Mouse (Mus musculus) adrenal gland, postnatal 36 days (tissue): ENCODE measurements around the gene Abhd4. TPM values are rescaled to one million over a fixed set of nuclear protein-coding genes. Genes with fewer than 3 reads are reported as not detected.
"Not testable (repeated sequence)": the region's sequence is repeated elsewhere in the genome, so short reads cannot be mapped to it uniquely, and the experiment has no call there.

Experiments used
- DNase-seq, 2 experiments: peaks; one replicate each; pipeline ENCODE4 v3.0.0; 2021; ENCODE audit warnings: mixed read lengths in 1 of 2
- total RNA-seq, 2 experiments: library from RNA; stranded (reverse); gene quantifications; 2 replicates each; pipeline ENCODE4 v1.2.3; 2021

The Abhd4 gene
- total RNA-seq, 2 experiments from 2014 or later = 479 to 663 TPM

DNA sequence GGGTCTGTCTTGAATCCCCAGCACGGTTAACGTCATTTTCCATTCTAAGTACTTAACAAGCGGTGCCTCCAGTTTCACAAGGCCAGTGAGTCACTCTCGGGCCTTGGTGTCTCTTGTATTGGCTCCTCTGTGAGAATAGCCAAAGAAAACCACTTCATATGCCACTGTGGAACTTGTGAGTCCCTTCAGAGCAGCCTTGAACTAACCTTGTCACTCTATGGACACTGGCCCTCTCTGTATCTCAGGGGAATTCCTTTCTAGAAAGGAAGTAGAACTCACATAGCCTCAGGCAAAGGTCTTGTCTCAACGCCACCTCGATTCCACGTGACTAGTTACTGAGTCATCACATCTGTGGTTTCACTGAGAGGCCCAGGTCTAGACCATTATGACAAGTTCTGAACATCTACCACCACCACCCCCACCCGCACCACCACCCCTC, 31.7 kb upstream of the Abhd4 start:
- DNase-seq = peak; percentile 56 to 65

DNA sequence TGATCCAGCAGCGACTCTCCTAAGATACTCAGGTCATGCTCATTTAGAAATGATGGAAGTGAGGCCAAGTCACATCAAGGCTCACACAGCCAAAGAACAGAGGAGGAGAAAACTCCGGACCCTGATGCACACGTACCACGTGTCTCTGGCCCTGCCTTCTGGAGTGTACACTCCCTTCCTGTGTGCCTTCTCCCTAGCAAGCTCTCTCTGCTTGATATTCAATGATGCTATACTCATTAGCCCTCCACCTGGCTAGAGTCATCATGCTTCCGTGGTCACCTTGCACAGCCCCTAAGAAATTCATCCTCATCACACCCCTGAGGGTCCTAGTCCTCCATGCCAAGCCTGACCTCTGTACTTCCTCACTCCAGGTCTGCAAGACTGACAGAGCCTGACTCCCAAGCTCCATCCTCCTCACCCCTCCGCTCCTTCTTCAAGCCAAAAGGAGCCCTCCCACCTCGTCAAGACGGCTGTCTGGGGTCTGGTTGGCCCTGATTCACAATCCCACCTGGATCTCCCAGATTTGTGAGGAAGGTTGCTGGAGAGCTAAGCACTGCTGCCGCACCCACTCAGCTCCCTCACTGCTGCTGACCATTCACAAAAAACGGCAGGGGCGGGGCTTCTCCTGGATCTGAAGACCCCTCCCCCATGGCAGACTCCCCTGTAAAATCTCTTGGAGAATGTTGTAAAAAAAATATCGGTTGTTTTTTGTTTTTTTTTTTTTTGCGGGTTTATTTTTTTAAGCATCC, 30.5 kb upstream of the Abhd4 start:
- DNase-seq = no peak

DNA sequence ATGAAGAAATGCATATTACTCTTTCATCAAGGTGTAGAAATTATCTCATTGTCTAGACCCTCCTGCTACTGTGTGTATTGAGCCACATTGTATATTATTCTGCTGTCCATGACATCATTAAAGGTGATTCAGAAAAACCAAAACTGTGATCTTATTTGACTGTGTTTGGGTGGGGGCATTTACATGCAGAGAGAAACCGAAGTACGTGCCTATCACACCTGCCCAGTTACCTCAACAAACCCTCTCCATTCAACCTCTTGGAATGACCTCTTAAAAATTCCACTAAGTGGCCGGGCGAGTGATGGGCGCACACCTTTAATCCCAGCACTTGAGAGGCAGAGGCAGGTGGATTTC, 29.9 kb upstream of the Abhd4 start:
- DNase-seq = no peak

DNA sequence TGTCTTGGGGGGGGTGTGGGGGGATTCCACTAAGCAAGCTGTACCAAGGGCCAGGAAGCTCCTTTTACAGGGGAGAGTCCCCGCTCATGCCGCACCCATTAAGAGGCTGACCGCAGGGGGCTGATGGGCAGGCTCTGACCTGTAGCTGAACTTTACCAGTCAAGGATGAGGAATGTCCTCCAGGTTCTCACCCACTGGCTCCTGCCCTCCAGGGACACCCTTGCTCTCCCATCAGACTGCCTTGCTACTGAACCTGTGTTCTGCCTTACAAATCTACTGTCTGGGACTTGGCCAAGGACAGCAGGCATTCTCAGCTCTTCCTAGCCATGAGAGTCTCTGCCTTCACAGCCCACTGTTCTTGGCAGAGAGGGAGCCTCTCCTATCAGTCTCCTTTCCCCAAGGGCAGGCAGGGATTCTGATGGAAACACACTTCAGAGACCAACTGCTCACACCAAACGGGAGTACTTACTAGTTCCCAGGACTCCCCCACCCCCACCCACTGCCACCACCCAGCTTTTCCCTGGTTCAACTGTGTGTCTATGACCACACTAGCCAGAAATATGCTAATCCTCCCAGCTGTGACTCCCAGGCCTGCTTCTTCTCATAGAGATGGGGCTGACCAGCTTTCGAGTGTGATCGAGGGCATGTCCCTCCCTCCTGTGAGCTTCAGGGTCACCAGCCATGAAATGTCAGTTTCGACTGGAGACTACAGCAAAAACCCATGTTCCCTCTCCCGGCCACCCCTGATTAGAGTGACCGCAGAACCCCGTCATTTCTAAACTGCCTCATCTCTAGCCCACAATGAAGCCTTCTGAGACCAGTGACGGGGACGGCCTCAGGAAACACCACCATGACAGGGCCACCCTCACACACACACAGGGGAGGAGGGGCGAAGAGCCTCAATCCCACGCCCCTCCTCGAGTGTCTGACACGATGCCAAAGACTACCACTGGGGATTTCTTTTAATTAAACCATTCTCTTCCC, 29.2 kb upstream of the Abhd4 start:
- DNase-seq = peak; percentile 44 to 54

DNA sequence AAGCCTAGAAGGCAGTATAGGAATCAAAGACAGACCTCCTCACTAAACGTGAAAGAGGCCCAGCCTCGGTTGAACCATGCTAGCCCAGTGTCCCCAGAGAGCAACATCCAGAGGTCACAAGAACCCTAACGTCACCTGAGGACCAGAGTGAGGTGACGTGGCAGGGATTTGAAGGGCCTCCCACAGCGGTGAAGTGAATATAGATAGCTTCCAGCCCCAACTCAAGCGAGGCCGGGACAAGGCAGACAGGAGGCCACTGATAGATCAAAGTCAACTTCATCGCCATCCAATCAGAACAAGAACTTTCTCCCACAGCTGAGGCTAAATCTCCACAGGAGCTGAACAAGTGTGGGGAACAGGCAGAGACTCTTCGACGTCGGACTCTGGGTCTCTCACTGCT, 28.3 kb upstream of the Abhd4 start:
- DNase-seq = no peak

DNA sequence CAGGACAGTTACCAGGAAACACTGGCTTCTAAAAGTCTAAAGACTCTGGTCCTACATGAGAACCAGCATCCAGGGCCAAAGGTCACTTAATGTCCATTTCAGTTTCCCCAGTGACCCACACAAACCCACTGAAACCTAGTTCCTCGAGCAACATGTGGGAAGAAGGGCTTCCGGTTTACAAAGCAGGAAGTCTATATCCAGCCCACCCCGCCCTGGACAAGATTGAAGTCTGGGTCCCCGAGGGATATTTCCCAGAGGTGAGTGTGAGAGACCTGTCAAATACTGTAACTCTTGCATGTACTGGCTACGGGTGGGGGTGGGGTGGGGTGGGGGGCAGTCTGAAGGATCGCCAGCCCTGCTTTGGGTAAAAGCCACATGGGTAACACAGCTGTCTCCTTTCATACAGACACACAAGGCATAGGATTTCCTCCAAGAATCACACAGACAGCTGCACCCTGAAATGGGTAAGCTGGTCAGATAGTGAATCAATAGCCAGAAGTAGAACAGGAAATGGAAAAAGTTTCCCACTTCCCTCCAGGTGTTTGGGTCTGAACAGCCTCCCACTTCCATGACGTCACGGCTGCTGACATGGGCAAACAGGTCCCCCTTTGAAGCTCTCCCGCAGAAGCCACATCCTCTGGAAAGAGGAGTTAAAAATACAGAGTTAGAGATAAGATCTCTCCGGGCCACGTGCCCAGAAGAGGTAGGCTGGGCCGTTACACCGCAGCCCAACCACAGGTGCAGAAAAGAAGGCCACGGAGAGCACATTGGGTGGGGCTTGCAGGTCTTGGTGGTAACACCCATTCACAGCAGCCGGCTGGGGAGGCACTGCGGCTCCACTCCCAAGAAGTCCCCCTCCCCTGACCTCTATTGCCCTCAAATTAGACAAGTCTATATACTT, 26.8 kb upstream of the Abhd4 start:
- DNase-seq = peak; percentile 37 to 58

DNA sequence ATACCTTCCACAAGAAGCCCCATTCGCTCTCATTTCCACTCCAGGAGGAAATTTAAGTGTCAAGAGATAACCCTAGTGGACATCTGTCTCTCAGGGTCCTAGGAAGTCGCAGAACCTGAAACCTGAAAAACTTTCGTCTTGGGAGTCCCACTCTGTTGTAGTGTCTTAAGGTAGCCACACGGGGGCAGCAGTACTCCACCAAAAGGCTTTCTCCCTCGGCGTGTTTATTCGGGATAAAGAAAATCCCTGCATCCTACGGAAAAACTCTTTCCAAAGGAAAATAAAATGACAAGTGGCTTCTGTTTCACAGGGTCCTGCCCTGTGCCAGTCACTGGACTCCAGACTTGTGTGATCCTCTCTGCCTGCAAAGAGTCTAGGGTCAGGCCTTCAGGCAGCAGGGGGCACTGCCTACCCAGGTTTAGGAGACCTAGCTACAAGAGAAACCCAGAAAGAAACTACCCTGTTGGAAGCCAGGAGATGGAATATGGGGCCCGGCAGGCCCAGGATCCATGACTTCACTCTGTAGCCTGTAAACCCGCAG, 26.0 kb upstream of the Abhd4 start:
- peak; percentile 70 to 79 for DNase-seq

DNA sequence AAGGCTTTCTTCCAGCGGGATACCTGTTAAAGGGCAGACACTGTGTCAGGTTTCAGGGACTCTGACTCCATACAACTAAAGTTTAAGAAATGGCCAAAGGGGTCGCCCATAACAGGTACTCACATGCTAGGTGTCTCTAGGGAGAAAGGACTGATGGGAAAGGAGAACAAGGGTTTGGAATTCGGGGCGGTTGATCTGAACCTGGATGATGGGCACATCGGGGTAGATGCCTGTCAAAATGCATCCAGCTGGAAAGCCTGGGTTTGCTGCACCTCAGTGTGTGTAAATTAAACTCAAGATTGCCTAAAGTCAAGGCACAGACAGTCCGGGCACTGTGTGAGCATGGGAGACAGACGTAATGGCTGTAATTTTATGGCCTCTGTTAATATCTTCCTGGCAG, 25.5 kb upstream of the Abhd4 start:
- DNase-seq = no peak

DNA sequence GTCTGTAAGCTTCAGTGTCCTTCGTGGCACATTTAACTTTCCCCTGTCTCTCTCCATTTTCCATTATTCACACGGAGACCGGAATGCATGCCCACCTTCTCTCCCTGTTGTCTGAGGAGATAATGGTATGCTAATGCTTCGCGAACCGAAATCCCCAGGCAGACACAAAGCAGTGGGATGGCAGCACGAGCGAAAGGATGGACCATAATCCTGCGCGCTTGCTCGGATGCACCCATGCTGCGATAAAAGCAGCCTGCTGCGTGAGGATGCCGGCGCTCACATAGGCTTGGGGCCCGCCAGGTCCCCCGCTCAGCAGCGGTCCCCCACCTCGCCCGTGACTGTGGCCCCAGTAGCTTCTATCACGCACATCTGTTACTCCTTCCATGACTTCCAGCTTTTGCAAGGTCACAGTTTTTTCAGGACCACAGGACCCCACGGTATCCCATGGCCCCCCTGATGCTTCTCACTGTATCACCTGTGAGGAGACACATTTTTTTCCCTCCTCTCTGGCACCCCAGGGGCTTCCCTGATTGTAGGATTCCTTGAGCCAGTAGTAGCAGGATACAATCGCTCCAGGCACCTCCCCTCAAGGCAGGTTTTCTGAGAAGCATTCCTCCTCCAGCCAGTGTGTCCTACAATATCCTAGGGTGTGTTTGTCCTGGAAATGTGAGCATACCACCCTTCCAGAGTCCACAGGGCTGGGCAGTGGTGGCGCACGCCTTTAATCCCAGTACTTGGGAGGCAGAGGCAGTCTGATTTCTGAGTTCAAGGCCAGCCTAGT, 24.9 kb upstream of the Abhd4 start:
- DNase-seq = no peak

DNA sequence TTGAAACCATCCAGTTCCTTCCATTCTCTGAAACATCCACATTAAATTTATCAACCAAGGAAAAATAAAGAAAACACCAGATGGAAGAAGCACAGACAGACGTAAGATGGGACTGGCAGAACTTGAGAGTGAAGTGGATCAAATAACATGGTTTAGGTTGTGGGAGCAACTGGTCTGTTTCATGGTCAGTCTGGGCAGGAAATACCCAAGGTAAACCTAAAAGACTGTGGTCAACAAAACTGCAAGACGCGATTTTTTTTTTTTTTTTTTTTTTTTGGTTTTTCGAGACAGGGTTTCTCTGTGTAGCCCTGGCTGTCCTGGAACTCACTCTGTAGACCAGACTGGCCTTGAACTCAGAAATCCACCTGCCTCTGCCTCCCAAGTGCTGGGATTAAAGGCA, 24.1 kb upstream of the Abhd4 start:
- not testable (repeated sequence) for DNase-seq

DNA sequence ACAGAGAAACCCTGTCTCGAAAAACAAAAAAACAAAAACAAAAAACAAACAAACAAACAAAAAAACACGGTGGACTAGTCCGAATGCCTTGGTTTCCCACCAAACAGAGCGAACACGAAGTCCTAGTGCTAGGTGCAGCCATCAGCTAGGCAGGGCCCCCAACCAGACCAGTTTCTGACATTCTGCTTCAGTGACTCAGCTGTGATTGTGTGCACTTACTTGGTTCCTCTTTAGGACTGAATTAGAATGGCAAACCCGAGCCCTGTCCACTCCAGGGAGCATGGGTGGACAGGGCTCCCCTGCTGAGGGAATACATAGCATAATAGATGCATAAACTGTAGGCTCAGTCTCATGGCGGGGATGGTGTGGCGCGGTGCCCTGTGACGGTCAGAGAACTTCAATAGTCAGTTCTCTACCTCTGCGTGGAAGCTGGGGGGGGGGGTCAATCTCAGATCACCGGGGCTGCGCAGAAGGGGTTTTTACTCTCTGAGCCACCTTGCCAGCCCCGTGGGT, 23.3 kb upstream of the Abhd4 start:
- no peak for DNase-seq

DNA sequence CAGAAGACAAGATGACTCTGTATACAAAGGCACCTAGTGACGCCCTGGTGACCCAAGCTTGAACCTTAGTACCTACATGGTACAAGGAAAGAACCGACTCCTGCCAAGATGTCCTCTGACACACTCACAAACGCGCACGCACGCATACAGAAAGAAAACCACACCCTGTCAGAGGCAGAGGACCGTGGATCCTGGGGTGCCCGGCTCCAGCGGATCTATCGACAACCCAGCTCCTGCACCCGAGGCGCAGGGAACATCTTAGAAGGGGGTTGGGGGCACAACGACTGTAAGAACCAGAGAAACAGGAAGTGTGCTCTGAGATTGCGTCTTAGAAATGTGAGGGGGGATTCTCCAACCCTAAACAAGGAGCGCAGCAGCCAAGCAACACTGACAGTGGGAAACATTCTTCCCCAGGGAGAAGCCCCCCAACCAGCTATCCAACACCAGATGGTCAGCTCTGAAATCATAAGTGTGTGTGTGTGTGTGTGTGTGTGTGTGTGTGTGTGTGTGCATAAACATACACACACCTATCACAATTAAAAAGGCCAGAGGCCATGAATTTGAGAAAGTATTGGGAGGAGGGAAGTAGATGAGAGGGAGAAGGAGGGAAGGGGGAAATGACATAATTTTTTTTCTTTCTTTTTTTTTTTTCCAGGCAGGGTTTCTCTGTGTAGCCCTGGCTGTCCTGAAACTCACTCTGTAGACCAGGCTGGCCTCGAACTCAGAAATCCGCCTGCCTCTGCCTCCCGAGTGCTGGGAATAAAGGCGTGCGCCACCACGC, 22.6 kb upstream of the Abhd4 start:
- DNase-seq = no peak

DNA sequence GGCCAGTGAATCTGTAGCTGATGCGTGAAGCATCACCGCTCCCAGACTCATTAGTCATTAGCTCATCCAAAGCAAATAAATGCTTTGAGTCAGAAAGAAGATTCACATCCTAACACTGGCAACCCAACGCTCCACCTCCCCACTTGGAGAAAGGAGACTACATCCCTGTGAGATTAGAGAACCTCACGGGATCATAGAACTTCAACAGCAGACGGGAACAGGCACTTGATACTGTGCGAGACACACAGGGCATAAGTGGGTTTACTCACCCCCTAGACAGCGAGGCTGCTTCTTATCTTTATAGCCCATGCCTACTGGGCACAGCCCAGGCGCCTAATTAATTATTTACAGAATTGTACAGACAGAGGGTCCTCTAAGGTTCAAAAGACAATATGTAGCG, 21.8 kb upstream of the Abhd4 start:
- no peak for DNase-seq

DNA sequence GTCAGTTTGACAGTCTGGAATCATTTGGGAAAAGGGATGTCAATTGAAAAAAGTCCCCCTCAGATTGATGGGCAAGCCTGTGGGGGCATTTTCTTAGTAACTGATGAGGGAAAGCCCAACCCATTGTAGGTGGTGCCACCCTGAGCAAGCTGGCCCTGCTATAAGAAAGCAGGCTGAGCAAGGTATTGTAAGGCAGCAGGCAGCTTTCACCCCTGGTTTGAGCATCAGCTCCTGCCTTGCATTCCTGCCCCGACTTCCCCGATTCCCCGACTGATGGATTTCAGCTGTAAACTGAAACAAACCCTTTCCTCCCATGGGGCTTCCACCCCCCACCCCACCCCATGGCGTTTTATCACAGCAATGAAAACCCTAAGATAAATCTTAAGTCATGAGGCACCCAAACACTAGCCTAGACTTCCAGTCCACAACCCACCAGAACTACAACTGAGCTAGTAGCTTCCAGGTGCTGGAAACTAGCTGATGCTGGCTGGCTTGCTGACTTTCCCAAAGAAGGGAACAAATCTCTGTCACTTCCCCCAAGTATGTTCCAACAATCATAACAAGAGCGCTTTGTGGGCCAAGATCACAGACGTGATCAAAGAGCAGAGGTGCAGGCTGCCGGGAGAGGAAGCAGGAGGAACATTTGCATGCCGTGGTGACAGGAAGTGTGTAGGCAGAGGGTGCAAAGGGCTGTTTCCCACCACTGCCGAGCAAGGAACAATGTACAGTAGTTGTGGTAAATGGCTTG, 21.0 kb upstream of the Abhd4 start:
- DNase-seq = peak; percentile 47 to 61

DNA sequence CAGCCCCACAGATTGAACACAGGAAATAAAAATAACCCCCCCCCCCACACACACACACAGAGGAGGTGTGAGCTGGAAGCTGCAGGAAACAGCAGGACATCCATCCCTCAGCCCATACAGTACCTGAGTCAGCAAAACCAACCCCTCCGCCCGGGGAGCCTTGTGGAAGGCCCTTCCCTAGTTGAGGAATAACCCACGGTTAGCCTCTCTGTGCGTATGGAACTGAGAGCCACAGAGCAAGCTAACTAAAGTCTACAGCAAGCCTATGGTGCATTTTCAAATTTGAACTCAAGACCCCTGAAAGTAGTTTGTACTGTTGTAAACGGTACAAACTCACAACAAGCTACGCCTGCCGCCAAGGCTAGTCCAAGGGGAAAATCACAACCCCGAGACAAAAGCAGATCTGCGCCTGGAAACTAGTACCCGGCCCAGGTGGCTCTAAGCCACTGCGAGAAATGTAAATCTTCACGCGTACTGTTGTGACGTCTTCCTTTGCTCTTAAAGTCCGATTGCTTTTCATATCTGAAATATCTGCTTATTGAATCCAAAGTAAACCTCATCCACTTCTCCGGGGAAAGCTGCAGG, 20.3 kb upstream of the Abhd4 start:
- no peak for DNase-seq

DNA sequence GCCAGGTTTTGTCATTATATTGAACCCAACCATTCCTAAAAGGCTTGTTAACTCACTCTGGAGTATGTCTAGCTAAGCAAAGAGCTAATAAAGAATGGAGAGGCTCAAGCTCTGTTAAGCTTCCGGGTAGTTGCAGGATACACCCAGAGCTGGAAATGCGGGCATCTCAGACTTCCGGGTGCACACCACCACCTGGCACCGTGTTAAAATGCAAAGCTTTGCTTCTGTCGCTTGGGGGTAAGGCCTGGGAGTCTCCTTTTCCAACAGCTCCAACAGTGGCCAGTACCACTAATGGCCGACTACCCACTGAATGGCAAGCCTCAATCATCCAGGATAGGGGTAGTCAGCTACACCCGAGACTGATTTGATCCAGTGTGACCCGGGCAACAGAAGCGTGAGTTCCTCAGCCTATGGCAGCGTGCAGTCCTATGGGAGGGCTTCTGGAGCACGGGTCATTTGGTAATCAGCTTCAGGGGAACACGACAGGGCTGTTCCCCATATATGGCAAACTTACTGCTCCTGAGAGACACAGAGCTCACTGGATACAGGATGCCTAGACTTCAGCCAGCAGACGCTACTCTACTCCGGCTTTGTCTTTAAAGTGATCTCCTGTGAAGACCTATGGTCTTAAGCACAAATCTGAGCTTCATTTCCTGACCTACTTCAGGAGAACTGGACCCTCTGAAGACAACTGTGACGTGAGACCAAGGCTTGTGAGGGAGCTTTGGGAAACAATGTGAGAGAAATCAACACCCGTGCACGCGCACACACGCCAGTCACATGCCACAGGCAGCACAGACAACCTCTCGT, 19.6 kb upstream of the Abhd4 start:
- DNase-seq = no peak

DNA sequence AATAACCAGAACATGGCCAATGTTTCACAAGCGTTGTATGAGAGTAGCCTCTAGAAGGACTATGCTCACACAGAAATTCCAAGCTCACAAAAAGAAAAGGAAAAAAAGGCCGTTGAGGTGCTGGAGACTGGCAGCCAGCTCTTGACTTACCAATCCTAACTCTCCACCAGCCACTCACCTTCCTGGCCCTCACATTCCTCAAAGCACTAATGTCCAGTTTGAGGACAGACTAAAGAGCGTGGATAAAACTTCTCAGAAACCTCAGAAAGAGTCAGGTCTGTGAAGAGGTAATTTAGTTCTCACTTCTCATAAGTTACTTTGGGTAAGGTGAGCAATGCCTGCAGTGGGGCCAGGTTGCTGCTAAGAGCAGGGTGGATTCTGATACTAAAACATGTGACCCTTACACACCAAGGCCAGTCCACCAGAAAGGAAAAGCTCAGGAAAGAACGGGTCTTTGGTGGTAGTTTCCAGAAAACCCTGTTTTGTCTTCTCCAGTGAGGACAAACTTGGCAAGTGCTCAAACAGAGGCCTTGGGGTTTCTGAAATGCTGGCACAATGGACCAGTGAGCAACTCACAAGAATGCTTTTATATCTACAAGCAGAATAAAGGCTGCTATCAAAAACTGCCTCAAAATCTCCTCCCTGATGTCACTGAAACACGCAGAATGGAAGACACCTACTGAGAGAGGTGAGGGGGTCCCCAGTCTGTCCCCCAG, 18.0 kb upstream of the Abhd4 start:
- DNase-seq = peak; percentile 75 to 77
